Mouse (Mus musculus) Patski (cell line): ENCODE data around the gene Itga7. TPM values are rescaled to one million over a fixed set of nuclear protein-coding genes. Genes with fewer than 3 reads are reported as not detected.

Experiments
- ATAC-seq: fragments of 100-300 bp; one replicate; pipeline ENCODE4 v1.8.0; 2021
- CTCF ChIA-PET: fragments of 350-600 bp; sonication (Branson Sonifier 250); formaldehyde crosslinking; loops from one replicate; lab custom pipeline; 2022; ENCODE audit warnings: inconsistent platforms; lab: Charles Lee
- POLR2A ChIA-PET: fragments of 350-600 bp; sonication (Branson Sonifier 250); formaldehyde crosslinking; loops from one replicate; lab custom pipeline; 2022; ENCODE audit warnings: antibody characterized with exemption, inconsistent platforms; lab: Charles Lee
- DNase-seq: peaks from one replicate; pipeline ENCODE4 v3.0.0-alpha.2; 2011; ENCODE audit warnings: low read depth, low spot score
- H3K27me3 ChIP-seq: fragments of 371-371 bp; one replicate; pipeline ENCODE4 v1.5.1; 2021
- CTCF ChIP-seq: fragments of 100-300 bp; IDR thresholded peaks from one replicate; pipeline ENCODE4 v1.5.1; 2021
- in situ Hi-C: fragments of 300-500 bp; cut with MboI; formaldehyde crosslinking; loops from 3 replicates; pipeline ENCODE4 v1.11.1; 2018; ENCODE audit warnings: low pct_unique_long_range_greater_than_20kb, mixed read lengths
- polyA plus RNA-seq: library from polyadenylated mRNA; unstranded; gene quantifications from one replicate; pipeline ENCODE4 v1.2.3, GENCODE M21; 2021

Gene Itga7
- polyA plus RNA-seq, 1 experiment from 2014 or later = 20.3 TPM

GRCm38 (mm10) chr10:128938457-128938856, 4.8 kb downstream of the Itga7 start:
- DNase-seq = no peak
- in situ Hi-C loops = no loop called here
- TF ChIP-seq CTCF = no peak
- CTCF ChIA-PET = interaction anchor here (1.3 to 1.9 kb wide), 2 partner anchors 10 to 19 kb away, joined by 4 read pairs; no protein-coding TSS in a partner anchor
- H3K27me3 ChIP-seq = no peaks in the 10 kb centered on the region
- ATAC-seq = no peak
- POLR2A ChIA-PET = interaction anchor here (1.1 kb wide), 1 partner anchor 18 kb away, joined by 3 read pairs; no protein-coding TSS in a partner anchor

- in situ Hi-C loops = no loop called here
- ChIA-PET POLR2A (interaction anchor here (1.1 kb wide), 1 partner anchor 19 kb away, joined by 3 read pairs; no protein-coding TSS in a partner anchor), CTCF (interaction anchor here (1.3 to 1.9 kb wide), 2 partner anchors 11 to 20 kb away, joined by 4 read pairs; no protein-coding TSS in a partner anchor)
- ATAC-seq (no peak), DNase-seq (no peak)
- TF ChIP-seq CTCF = no peak
- no peaks in the 10 kb centered on the region for H3K27me3 ChIP-seq
These were observed 5.4 kb downstream of the Itga7 start for GRCm38 (mm10) chr10:128938974-128939373.

DNA sequence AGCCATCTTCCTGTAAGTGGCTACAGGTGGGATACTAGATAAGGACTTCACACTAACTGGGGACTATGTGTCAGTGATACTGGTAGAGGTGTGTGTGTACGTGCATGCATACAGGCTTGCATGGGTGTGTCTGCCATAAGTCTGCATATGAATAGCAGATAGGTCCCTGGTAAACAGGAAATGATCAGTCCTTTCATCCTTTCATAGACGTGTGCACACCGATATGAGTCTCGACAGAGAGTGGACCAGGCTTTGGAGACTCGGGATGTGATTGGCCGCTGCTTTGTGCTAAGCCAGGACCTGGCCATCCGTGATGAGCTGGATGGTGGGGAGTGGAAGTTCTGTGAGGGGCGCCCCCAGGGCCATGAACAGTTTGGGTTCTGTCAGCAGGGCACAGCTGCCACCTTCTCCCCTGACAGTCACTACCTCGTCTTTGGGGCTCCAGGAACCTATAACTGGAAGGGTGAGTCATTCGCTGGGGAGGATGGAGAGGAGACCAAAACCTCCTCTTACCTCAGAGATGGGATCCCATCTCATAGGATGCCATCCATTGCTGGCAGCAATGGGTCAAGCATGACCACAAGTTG, 7.0 kb downstream of the Itga7 start:
- POLR2A ChIA-PET = interaction anchor here (0.9 to 1.7 kb wide), 3 partner anchors 9 to 27 kb away, joined by 3 to 5 read pairs (median 3); partner anchors contain the start of gene Rdh5
- TF ChIP-seq CTCF = no peak

GRCm38 (mm10) chr10:128945675-128946074, 12.1 kb downstream of the Itga7 start:
- DNase-seq (no peak), ATAC-seq (peak; percentile 42)
- CTCF ChIA-PET = interaction anchor here (0.6 to 4.4 kb wide), 18 partner anchors 11 to 103 kb away, joined by 3 to 99 read pairs (median 4); partner anchors contain the start of genes Bloc1s1, Itga7 and Rdh5
- H3K27me3 ChIP-seq = no peaks in the 10 kb centered on the region
- in situ Hi-C loops = no loop called here
- TF ChIP-seq CTCF = no peak
- POLR2A ChIA-PET = interaction anchor here (0.8 to 1.8 kb wide), 4 partner anchors 15 to 36 kb away, joined by 3 to 8 read pairs (median 6); partner anchors contain the start of genes Bloc1s1 and Rdh5

More for the DNA sequence above, 7.0 kb downstream of the Itga7 start:
- CTCF ChIA-PET = interaction anchor here (1.0 to 1.4 kb wide), 2 partner anchors 14 to 28 kb away, joined by 3 read pairs; no protein-coding TSS in a partner anchor
- in situ Hi-C loops = no loop called here
- ATAC-seq (no peak), DNase-seq (no peak)
- H3K27me3 ChIP-seq = no peaks in the 10 kb centered on the region

- in situ Hi-C loops = no loop called here
- no peak for DNase-seq
- no peak for ATAC-seq
- TF ChIP-seq CTCF = no peak
- ChIA-PET POLR2A (no interaction called here), CTCF (interaction anchor here (1.4 kb wide), 1 partner anchor 30 kb away, joined by 4 read pairs; no protein-coding TSS in a partner anchor)
- no peaks in the 10 kb centered on the region for H3K27me3 ChIP-seq
These were observed 13.9 kb downstream of the Itga7 start for GRCm38 (mm10) chr10:128947496-128947895.

GRCm38 (mm10) chr10:128950208-128950887, 16.7 kb downstream of the Itga7 start:
- POLR2A ChIA-PET = interaction anchor here (1.1 kb wide), 1 partner anchor 27 kb away, joined by 3 read pairs; the partner anchor contains the start of gene Bloc1s1
- CTCF ChIA-PET = interaction anchor here (0.6 to 2.1 kb wide), 2 partner anchors 27 kb away, joined by 3 to 7 read pairs; partner anchors contain the start of gene Bloc1s1
- in situ Hi-C loops = no loop called here
- DNase-seq = no peak
- no peak for TF ChIP-seq CTCF
- H3K27me3 ChIP-seq = no peaks in the 10 kb centered on the region
- ATAC-seq = peak; percentile 37

GRCm38 (mm10) chr10:128958340-128958739, 24.7 kb downstream of the Itga7 start:
- no peak for TF ChIP-seq CTCF
- ChIA-PET POLR2A (no interaction called here), CTCF (interaction anchor here (0.9 to 1.6 kb wide), 4 partner anchors 9 to 13 kb away, joined by 3 to 4 read pairs (median 3); no protein-coding TSS in a partner anchor)
- no peak for ATAC-seq
- in situ Hi-C loops = no loop called here
- H3K27me3 ChIP-seq = no peaks in the 10 kb centered on the region
- no peak for DNase-seq

DNA sequence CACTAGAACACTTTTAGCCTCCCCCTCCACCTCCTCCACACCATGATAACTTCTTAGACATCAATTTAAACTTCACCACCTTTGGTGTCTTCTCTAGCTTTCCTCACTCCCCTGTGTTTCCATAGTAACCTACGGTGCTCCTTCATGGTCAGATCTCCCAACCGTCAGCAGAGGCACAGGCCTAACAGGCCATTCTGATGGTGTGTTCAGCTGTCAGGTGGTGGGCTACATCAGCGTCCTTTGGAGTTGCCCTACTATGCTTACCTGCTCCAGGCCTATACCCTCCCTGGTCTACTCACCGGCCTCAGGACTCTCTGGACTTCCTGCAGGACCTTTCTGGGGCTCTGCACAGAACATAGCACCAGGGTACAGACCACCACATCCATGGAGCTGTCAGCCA, 26.5 kb downstream of the Itga7 start:
- no peak for DNase-seq
- H3K27me3 ChIP-seq = no peaks in the 10 kb centered on the region
- CTCF ChIA-PET = interaction anchor here (1.6 to 1.9 kb wide), 2 partner anchors 15 to 18 kb away, joined by 3 to 5 read pairs; no protein-coding TSS in a partner anchor
- in situ Hi-C loops = no loop called here
- POLR2A ChIA-PET = no interaction called here
- TF ChIP-seq CTCF = no peak
- no peak for ATAC-seq

DNA sequence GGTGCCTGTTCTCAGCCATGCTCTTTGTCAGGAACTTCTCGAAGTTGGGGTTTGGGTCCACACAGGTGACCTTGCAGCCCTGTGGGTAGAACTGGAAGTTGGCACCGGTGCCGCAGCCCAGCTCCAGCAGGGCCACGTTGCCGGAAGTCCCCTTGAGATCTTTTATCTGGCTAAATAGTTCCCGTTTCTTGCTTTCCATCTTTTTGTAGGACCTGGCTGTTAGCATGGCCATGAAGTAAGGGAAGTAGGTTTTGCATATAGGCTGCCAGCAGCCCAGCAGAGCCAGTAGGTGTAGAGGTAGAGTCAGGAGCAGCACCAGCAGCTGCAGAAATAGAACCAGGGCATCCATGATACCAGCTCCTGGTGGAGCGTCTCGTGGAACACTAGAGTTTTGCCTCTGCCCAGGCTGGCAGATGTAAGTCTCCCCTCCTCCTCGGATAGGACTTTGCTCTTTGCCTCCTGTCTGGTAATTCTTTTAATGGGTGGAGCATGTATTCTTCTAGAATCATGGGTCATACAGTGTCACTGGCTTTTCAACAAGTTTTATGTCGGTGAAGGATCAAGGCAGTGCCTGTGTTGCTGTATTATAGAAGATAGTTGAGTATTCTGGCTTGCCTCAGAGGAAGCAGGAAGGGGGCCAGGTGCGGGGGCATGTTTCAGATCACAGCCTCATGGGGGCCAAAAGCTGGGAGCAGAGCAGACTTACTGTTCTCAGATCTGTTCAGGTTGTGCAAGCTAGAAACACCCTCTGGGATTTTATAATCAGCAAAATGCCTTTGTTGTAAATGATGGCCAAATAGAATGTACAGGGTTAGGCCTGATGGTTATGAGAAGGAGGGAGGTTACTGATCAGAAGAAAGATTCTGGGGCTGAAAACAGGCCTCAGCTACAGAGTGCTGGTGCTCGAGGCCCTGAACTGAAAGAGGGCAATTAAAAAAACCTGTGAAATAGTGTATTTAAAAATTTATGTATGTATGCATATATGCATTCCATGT, 27.3 kb downstream of the Itga7 start, which contains the start of gene Mettl7b:
Mettl7b (minus strand) TSS at position 399 of the 995 bp plus-strand sequence.
- no peak for TF ChIP-seq CTCF
- in situ Hi-C loops = no loop called here

More for the DNA sequence above, 27.3 kb downstream of the Itga7 start, which contains the start of gene Mettl7b:
- no peak for DNase-seq
- no peaks in the 10 kb centered on the region for H3K27me3 ChIP-seq
- no peak for ATAC-seq
- ChIA-PET POLR2A (no interaction called here), CTCF (interaction anchor here (0.8 to 1.9 kb wide), 3 partner anchors 10 to 47 kb away, joined by 3 to 6 read pairs (median 5); no protein-coding TSS in a partner anchor)
